Mouse (Mus musculus) heart, postnatal 0 days (tissue): ENCODE measurements at regions not wholly inside any gene's neighbourhood (a gene's known extent, or its start where the extent isn't known, plus 50 kb on each side); places are given as distances from the start of the nearest gene placed in this dataset.

Source experiments
- ATAC-seq: fragments of 200-750 bp; cut with Nextera tagmentation; 2 replicates; pipeline ENCODE4 v1.8.0; 2017; ENCODE audit warnings: low read depth, moderate number of reproducible peaks, moderate library complexity; ENCODE audit not compliant: insufficient read depth
- DNase-seq: peaks from one replicate; pipeline ENCODE4 v3.0.0-alpha.2; 2016; ENCODE audit warnings: low spot score
- H3K27ac ChIP-seq: fragments of 300-500 bp; sonication (generic); 2 replicates; pipeline ENCODE4 v1.5.1; 2014; ENCODE audit warnings: low read depth, mild to moderate bottlenecking
- H3K27me3 ChIP-seq: fragments of 300-500 bp; sonication (generic); 2 replicates; pipeline ENCODE4 v1.6.1; 2014; ENCODE audit warnings: low read length, mixed read lengths; ENCODE audit not compliant: control insufficient read depth, insufficient read depth
- H3K36me3 ChIP-seq: fragments of 300-500 bp; sonication (generic); replicated peaks from 2 replicates; pipeline ENCODE4 v1.6.1; 2014; ENCODE audit warnings: low read length, mixed read lengths; ENCODE audit not compliant: control insufficient read depth, insufficient read depth
- H3K4me1 ChIP-seq: fragments of 300-500 bp; sonication (generic); 2 replicates; pipeline ENCODE4 v1.6.1; 2014; ENCODE audit warnings: antibody characterized with exemption; ENCODE audit not compliant: control insufficient read depth, insufficient read depth
- H3K4me2 ChIP-seq: fragments of 300-500 bp; sonication (generic); 2 replicates; pipeline ENCODE4 v1.6.1; 2014; ENCODE audit warnings: low read depth, mild to moderate bottlenecking, low read length, moderate library complexity
- H3K4me3 ChIP-seq: fragments of 300-500 bp; sonication (generic); 2 replicates; pipeline ENCODE4 v1.5.1; 2014; ENCODE audit warnings: low read depth, low read length
- H3K9ac ChIP-seq: fragments of 300-500 bp; sonication (generic); replicated peaks from 2 replicates; pipeline ENCODE4 v1.6.1; 2014; ENCODE audit warnings: low read depth, low read length, mixed read lengths
- H3K9me3 ChIP-seq: fragments of 300-500 bp; sonication (generic); replicated peaks from 2 replicates; pipeline ENCODE4 v1.6.1; 2016; ENCODE audit warnings: low read length; ENCODE audit not compliant: control insufficient read depth
- CTCF ChIP-seq: IDR thresholded peaks from 2 replicates; pipeline ENCODE4 v1.5.1; 2016; ENCODE audit warnings: antibody characterized with exemption, control low read depth, low read depth
- EP300 ChIP-seq: IDR thresholded peaks from 2 replicates; pipeline ENCODE4 v1.6.1; 2016; ENCODE audit warnings: antibody characterized with exemption, low read depth
- WGBS: fragments of 180-500 bp; shearing (Covaris S2); extraction: QIAGEN DNeasy Blood & Tissue Kit; methylation state at CpG from one replicate; pipeline ENCODE4 v1.1.7; 2014; 5-methylcytosine and 5-hydroxymethylcytosine counted together

GRCm38 (mm10) chr6:13006596-13006995 lies 63.0 kb upstream of the Tmem106b start:
- DNase-seq (no peak), ATAC-seq (no peak)
- TF ChIP-seq CTCF (no peak), EP300 (no peak)
- H3K4me3 ChIP-seq, result no peak overlapping the region
- H3K4me1 ChIP-seq, result no peaks in the 10 kb centered on the region
- H3K27me3 ChIP-seq, result no peaks in the 10 kb centered on the region
- no peak overlapping the region for H3K9ac ChIP-seq
- H3K27ac ChIP-seq, result no peak overlapping the region
- no peak overlapping the region for H3K4me2 ChIP-seq
- no peaks in the 10 kb centered on the region for H3K36me3 ChIP-seq
- H3K9me3 ChIP-seq, result no peaks in the 10 kb centered on the region

GRCm38 (mm10) chr6:12994701-12995100 lies 74.9 kb upstream of the Tmem106b start:
- Histone ChIP-seq H3K36me3 (no peaks in the 10 kb centered on the region), H3K4me3 (no peak overlapping the region), H3K4me2 (no peak overlapping the region), H3K9ac (no peak overlapping the region), H3K27ac (no peak overlapping the region), H3K27me3 (no peaks in the 10 kb centered on the region), H3K4me1 (no peaks in the 10 kb centered on the region), H3K9me3 (no peaks in the 10 kb centered on the region)
- WGBS, result 74% methylated on average over 2 of the region's 2 CpGs
- no peak for DNase-seq
- ATAC-seq, result no peak
- TF ChIP-seq CTCF (no peak), EP300 (no peak)

DNA sequence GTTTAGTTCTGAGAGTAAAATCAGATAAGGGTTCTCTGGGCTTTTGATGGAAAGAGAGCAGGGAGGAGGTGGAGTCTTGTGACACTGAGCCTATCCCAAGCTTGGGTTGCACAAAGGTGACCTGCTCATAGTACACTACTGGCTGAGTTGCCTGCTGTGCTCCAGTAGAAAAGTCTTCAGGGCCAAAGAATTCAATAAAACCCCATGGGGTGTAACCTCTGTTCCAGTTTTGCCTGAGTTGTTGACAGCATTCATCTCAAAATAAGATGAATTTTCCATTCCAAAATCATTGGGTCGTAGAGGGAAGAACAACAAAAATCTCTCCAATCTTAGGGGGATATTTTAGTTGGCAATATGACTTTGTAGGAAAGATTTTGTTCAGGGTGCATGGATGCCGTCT lies 75.8 kb upstream of the Tmem106b start:
- no peak for DNase-seq
- no peak for ATAC-seq
- no peak overlapping the region for H3K9ac ChIP-seq
- 56% methylated on average over 2 of the region's 2 CpGs for WGBS
- TF ChIP-seq CTCF (no peak), EP300 (no peak)
- H3K4me3 ChIP-seq, result no peak overlapping the region
- no peaks in the 10 kb centered on the region for H3K27me3 ChIP-seq
- H3K9me3 ChIP-seq, result no peaks in the 10 kb centered on the region
- H3K4me1 ChIP-seq, result no peaks in the 10 kb centered on the region
- no peaks in the 10 kb centered on the region for H3K36me3 ChIP-seq
- no peak overlapping the region for H3K4me2 ChIP-seq
- no peak overlapping the region for H3K27ac ChIP-seq

- ATAC-seq (no peak), DNase-seq (no peak)
- no peaks in the 10 kb centered on the region for H3K27me3 ChIP-seq
- no peak overlapping the region for H3K9ac ChIP-seq
- no peak overlapping the region for H3K27ac ChIP-seq
- no peak overlapping the region for H3K4me3 ChIP-seq
- TF ChIP-seq CTCF, result no peak
- H3K36me3 ChIP-seq, result no peaks in the 10 kb centered on the region
- no peak overlapping the region for H3K4me2 ChIP-seq
- H3K9me3 ChIP-seq, result no peaks in the 10 kb centered on the region
- WGBS, result 73% methylated on average over 1 of the region's 1 CpGs
- H3K4me1 ChIP-seq, result no peaks in the 10 kb centered on the region
Measured at GRCm38 (mm10) chr6:12977184-12977897, 92.2 kb upstream of the Tmem106b start.

- no peak for DNase-seq
- H3K4me3 ChIP-seq, result no peak overlapping the region
- H3K9me3 ChIP-seq, result no peaks in the 10 kb centered on the region
- H3K27ac ChIP-seq, result no peak overlapping the region
- H3K4me2 ChIP-seq, result no peak overlapping the region
- no peaks in the 10 kb centered on the region for H3K4me1 ChIP-seq
- H3K36me3 ChIP-seq, result no peaks in the 10 kb centered on the region
- TF ChIP-seq EP300 (no peak), CTCF (no peak)
- no peaks in the 10 kb centered on the region for H3K27me3 ChIP-seq
- WGBS, result 48% methylated on average over 1 of the region's 1 CpGs
- no peak overlapping the region for H3K9ac ChIP-seq
- ATAC-seq, result no peak
Measured at GRCm38 (mm10) chr6:12971604-12972003, 98.0 kb upstream of the Tmem106b start.

GRCm38 (mm10) chr6:12967291-12967690 lies 102.3 kb upstream of the Tmem106b start:
- Histone ChIP-seq H3K4me1 (no peaks in the 10 kb centered on the region), H3K27me3 (no peaks in the 10 kb centered on the region), H3K4me2 (no peak overlapping the region), H3K9me3 (no peaks in the 10 kb centered on the region), H3K27ac (no peak overlapping the region), H3K36me3 (no peaks in the 10 kb centered on the region), H3K4me3 (no peak overlapping the region), H3K9ac (no peak overlapping the region)
- 71% methylated on average over 2 of the region's 2 CpGs for WGBS
- no peak for ATAC-seq
- no peak for DNase-seq
- TF ChIP-seq EP300 (no peak), CTCF (no peak)
